ENCODE assay signal across 8 mouse cellular contexts in genomic region chr2:174472407-174472806, GRCm38 (mm10). TPM values are rescaled to one million over a fixed set of nuclear protein-coding genes. Genes with fewer than 3 reads are reported as not detected.
DNase-seq lines count a peak whose midpoint lies in the region; ATAC-seq and TF ChIP-seq lines count a peak whose summit lies in the region.

No protein-coding gene starts in this region.

- no peak for TF ChIP-seq POLR2A in heart, adult 2 months (IDR thresholded peaks at IDR 0.05; ENCODE audit: insufficient read depth, low read depth, low read length)
- no peak for TF ChIP-seq POLR2A in CH12.LX (IDR thresholded peaks at IDR 0.05; ENCODE audit: low read depth, low read length)

- intact Hi-C loops in heart, adult 2 months (cut with DNase I), result loop anchor here (2.0 to 10.0 kb wide), 3 partner anchors 58 to 398 kb away; partner anchors contain the start of genes Nelfcd and Stx16
- intact Hi-C loops in heart, postnatal 36 days (cut with DNase I), result loop anchor here (2.0 to 10.0 kb wide), 4 partner anchors 34 to 398 kb away; partner anchors contain the start of genes Ctsz and Stx16

- H3K79me2 ChIP-seq in heart, adult 2 months (replicated peaks; ENCODE audit: control insufficient read depth, insufficient read depth, low read length), result no peaks in the 10 kb centered on the region
- peaks cover 39% of the 10 kb centered on the region for H3K79me2 ChIP-seq in CH12.LX (replicated peaks; ENCODE audit: control insufficient read depth, extremely low read depth, insufficient read depth, poor library complexity, severe bottlenecking)

- no peaks in the 10 kb centered on the region for H3K27me3 ChIP-seq in heart, adult 2 months (ENCODE audit: control insufficient read depth, insufficient read depth, low read length)
- H3K27me3 ChIP-seq in CH12.LX (replicated peaks), result no peaks in the 10 kb centered on the region
- H3K27me3 ChIP-seq in erythroblast, embryonic 14.5 days (ENCODE audit: control insufficient read depth), result peaks cover 3% of the 10 kb centered on the region; the same call in 1 of the 2 replicates
- H3K27me3 ChIP-seq in limb, embryonic 13.5 days, result no peaks in the 10 kb centered on the region

- TF ChIP-seq CTCF in heart, adult 2 months (IDR thresholded peaks at IDR 0.05), result no peak
- no peak for TF ChIP-seq CTCF in CH12.LX (conservative IDR thresholded peaks at IDR 0.05 in 1 of 2, IDR thresholded peaks at IDR 0.05 in 1 of 2; ENCODE audit: low read depth in 2 of 2, low read length in 2 of 2)

- peak overlapping the region; percentile 84 for H3K4me3 ChIP-seq in heart, adult 2 months
- peak overlapping the region; percentile 81 to 93 (median 82) for H3K4me3 ChIP-seq in CH12.LX (replicated peaks in 1 of 3; ENCODE audit: low read depth in 2 of 3, low read length in 2 of 3, poor library complexity in 1 of 3)
- peak overlapping the region; percentile 89 for H3K4me3 ChIP-seq in erythroblast, embryonic 14.5 days (replicated peaks)
- H3K4me3 ChIP-seq in limb, embryonic 13.5 days, result peak overlapping the region; percentile 79

- DNase-seq in heart, adult 2 months, result no peak
- DNase-seq in heart, postnatal 36 days, result no peak
- peak; percentile 41 for DNase-seq in CH12.LX (ENCODE audit: extremely low read depth)
- DNase-seq in B cell, adult 2 months, result no peak
- no peak for DNase-seq in spleen, postnatal 14 days (ENCODE audit: low spot score in 2 of 2)

- peaks cover 8% of the 10 kb centered on the region for H3K4me1 ChIP-seq in heart, adult 2 months (ENCODE audit: control insufficient read depth, insufficient read depth, low read length)
- H3K4me1 ChIP-seq in CH12.LX (ENCODE audit: control insufficient read depth in 1 of 2, insufficient read depth in 2 of 2), result peaks cover 8 to 52% of the 10 kb centered on the region in 2 experiments
- H3K4me1 ChIP-seq in erythroblast, embryonic 14.5 days (ENCODE audit: control insufficient read depth), result peaks cover 71% of the 10 kb centered on the region
- H3K4me1 ChIP-seq in limb, embryonic 13.5 days, result peaks cover 9% of the 10 kb centered on the region

- H3K9ac ChIP-seq in heart, adult 2 months (ENCODE audit: low read depth, low read length), result peak overlapping the region; percentile 79
- H3K9ac ChIP-seq in CH12.LX (ENCODE audit: insufficient read depth, low read depth), result peak overlapping the region; percentile 85
- peak overlapping the region; percentile 88 for H3K9ac ChIP-seq in limb, embryonic 13.5 days

- no peaks in the 10 kb centered on the region for H3K9me3 ChIP-seq in CH12.LX (replicated peaks; ENCODE audit: low read length)
- H3K9me3 ChIP-seq in erythroblast, embryonic 14.5 days (ENCODE audit: control insufficient read depth, low read length), result no peaks in the 10 kb centered on the region
- H3K9me3 ChIP-seq in limb, embryonic 13.5 days, result no peaks in the 10 kb centered on the region; the same call in 1 of the 2 replicates

- dilution Hi-C loops in CH12.LX (cut with MboI; ENCODE audit: extremely low pct_ligation_motif_present, extremely low pct_unique_long_range_greater_than_20kb, low sequenced_read_pairs), result no loop called here

- no peak for TF ChIP-seq RAD21 in CH12.LX (IDR thresholded peaks at IDR 0.05; ENCODE audit: low read depth, low read length)

- H3K27ac ChIP-seq in heart, adult 2 months, result peak overlapping the region; percentile 90
- peak overlapping the region; percentile 31 for H3K27ac ChIP-seq in CH12.LX (ENCODE audit: insufficient read depth, low read depth)
- H3K27ac ChIP-seq in limb, embryonic 13.5 days, result peak overlapping the region; percentile 44; the same call in 1 of the 2 replicates

- in situ Hi-C loops in CH12.LX (cut with MboI; ENCODE audit: low pct_ligation_motif_present, low pct_unique_long_range_greater_than_20kb, low sequenced_read_pairs), result no loop called here

- 4% methylated on average over 30 of the region's 30 CpGs for WGBS in heart, adult 2 months
- WGBS in limb, embryonic 13.5 days, result 9% methylated on average over 30 of the region's 30 CpGs

- peak overlapping the region; percentile 86 for H3K4me2 ChIP-seq in CH12.LX (ENCODE audit: insufficient read depth, low read depth, poor library complexity, severe bottlenecking)
- peak overlapping the region; percentile 82 for H3K4me2 ChIP-seq in limb, embryonic 13.5 days (replicated peaks)

- ATAC-seq in limb, embryonic 13.5 days (ENCODE audit: low FRiP score, low read depth), result peak; percentile 16; the same call in 1 of the 2 replicates
- ATAC-seq in neutrophil, adult 5-6 weeks (ENCODE audit: extremely low read depth, insufficient number of reproducible peaks, low FRiP score, poor library complexity, severe bottlenecking), result 0 out of 2 replicates have a peak, but pooled peaks have one; percentile 16

- peaks cover 5% of the 10 kb centered on the region; the same call in 1 of the 2 replicates for H3K36me3 ChIP-seq in heart, adult 2 months (ENCODE audit: control insufficient read depth, insufficient read depth, low read length)
- peaks cover 24 to 40% of the 10 kb centered on the region in 2 experiments for H3K36me3 ChIP-seq in CH12.LX (replicated peaks in 1 of 2; ENCODE audit: control insufficient read depth in 1 of 2, insufficient read depth in 1 of 2, low read length in 1 of 2)
- peaks cover 49% of the 10 kb centered on the region for H3K36me3 ChIP-seq in erythroblast, embryonic 14.5 days (ENCODE audit: control insufficient read depth)
- H3K36me3 ChIP-seq in limb, embryonic 13.5 days, result peaks cover 40% of the 10 kb centered on the region

- TF ChIP-seq EP300 in heart, adult 2 months (IDR thresholded peaks at IDR 0.05; ENCODE audit: insufficient read depth, low read depth, low read length), result no peak
- TF ChIP-seq EP300 in CH12.LX (IDR thresholded peaks at IDR 0.05; ENCODE audit: low read length), result no peak

TF ChIP-seq in CH12.LX, 34 proteins besides CTCF, POLR2A, EP300 and RAD21 (continues in another document):
- no peak for TF ChIP-seq ZC3H11A (IDR thresholded peaks at IDR 0.05; ENCODE audit: low read depth, low read length)
- peak; percentile 8 for TF ChIP-seq MXI1 (IDR thresholded peaks at IDR 0.05; ENCODE audit: low read depth, low read length)
- TF ChIP-seq ZNF384 (IDR thresholded peaks at IDR 0.05; ENCODE audit: low read depth, low read length), result no peak
- peak; percentile 66; the same call in 1 of the 2 replicates for TF ChIP-seq MAX (IDR thresholded peaks at IDR 0.05; ENCODE audit: low read length)
- peak; percentile 87 for TF ChIP-seq MYC (IDR thresholded peaks at IDR 0.05; ENCODE audit: low read depth, low read length)
- TF ChIP-seq BHLHE40 (IDR thresholded peaks at IDR 0.05; ENCODE audit: low read depth, low read length), result no peak
- no peak for TF ChIP-seq MAZ (IDR thresholded peaks at IDR 0.05; ENCODE audit: low read depth, low read length)
- TF ChIP-seq ETS1 (conservative IDR thresholded peaks at IDR 0.05; ENCODE audit: low read depth, low read length), result no peak
- no peak for TF ChIP-seq MAFK (IDR thresholded peaks at IDR 0.05; ENCODE audit: insufficient replicate concordance, low read length)
- TF ChIP-seq NELFE (IDR thresholded peaks at IDR 0.05; ENCODE audit: low read depth, low read length), result no peak

RNA-seq across cellular contexts. Expression of gene Prelid3b, which starts 0.5 kb away (rescaled TPM):
- total RNA-seq in heart, adult 2 months (2021), result 10 to 100 TPM; 53.1 to 57.8 TPM
- polyA plus RNA-seq in heart, adult 2 months (2012; rRNA removed), result 58.8 and 87.6 TPM in 2 replicates
- total RNA-seq in heart, postnatal 36 days (2021), result 10 to 100 TPM; 56.5 to 65.8 TPM
- 90.3 and 123 TPM in 2 replicates for total RNA-seq in CH12.LX (2012; rRNA removed)
- 187 TPM in 2 replicates for total RNA-seq in CH12.LX (2014; rRNA removed)
- 179 TPM in 2 replicates for polyA plus RNA-seq in CH12.LX (2012; ENCODE audit: insufficient read length, low read depth)
- polyA plus RNA-seq in erythroblast, embryonic 14.5 days (2012), result 2.9 and 4.6 TPM in 2 replicates
- 108 and 110 TPM in 2 replicates for polyA plus RNA-seq in limb, embryonic 13.5 days (2015; fragmentation: Nextera tagmentation; extraction: Ambion mirVana)
- 77.4 and 85.8 TPM in 2 replicates for total RNA-seq in neutrophil, adult 5-6 weeks (2017)

RNA-seq across cellular contexts. Expression of gene Atp5e, which starts 8.5 kb away (rescaled TPM):
- total RNA-seq in heart, adult 2 months (2021), result 1,000 to 10,000 TPM; 1,426 to 1,687 TPM
- 969 and 1,190 TPM in 2 replicates for polyA plus RNA-seq in heart, adult 2 months (2012; rRNA removed)
- 1,000 to 10,000 TPM; 1,605 to 1,606 TPM for total RNA-seq in heart, postnatal 36 days (2021)
- total RNA-seq in CH12.LX (2012; rRNA removed) (699 and 716 TPM in 2 replicates), CH12.LX (2014; rRNA removed) (664 and 673 TPM in 2 replicates)
- 251 and 338 TPM in 2 replicates for polyA plus RNA-seq in CH12.LX (2012; ENCODE audit: insufficient read length, low read depth)
- polyA plus RNA-seq in erythroblast, embryonic 14.5 days (2012), result 23.3 and 35.9 TPM in 2 replicates
- 765 and 779 TPM in 2 replicates for polyA plus RNA-seq in limb, embryonic 13.5 days (2015; fragmentation: Nextera tagmentation; extraction: Ambion mirVana)
- 208 and 251 TPM in 2 replicates for total RNA-seq in neutrophil, adult 5-6 weeks (2017)

RNA-seq across cellular contexts. Expression of gene Tubb1, which starts 21.9 kb away (rescaled TPM):
- 10 to 100 TPM in 1 of 2 experiments, 1 to 10 TPM in 1; 4.1 to 21.4 TPM for total RNA-seq in heart, adult 2 months (2021)
- 6.8 and 9.7 TPM in 2 replicates for polyA plus RNA-seq in heart, adult 2 months (2012; rRNA removed)
- total RNA-seq in heart, postnatal 36 days (2021), result 1 to 10 TPM; 3.8 to 4.1 TPM
- not detected in 2 replicates for total RNA-seq in CH12.LX (2012; rRNA removed)
- total RNA-seq in CH12.LX (2014; rRNA removed), result not detected in 2 replicates
- not detected in 2 replicates for polyA plus RNA-seq in CH12.LX (2012; ENCODE audit: insufficient read length, low read depth)
- polyA plus RNA-seq in erythroblast, embryonic 14.5 days (2012), result 0.27 and 0.31 TPM in 2 replicates
- polyA plus RNA-seq in limb, embryonic 13.5 days (2015; fragmentation: Nextera tagmentation; extraction: Ambion mirVana), result 2.2 and 3.1 TPM in 2 replicates
- 61.8 and 71.5 TPM in 2 replicates for total RNA-seq in neutrophil, adult 5-6 weeks (2017)

RNA-seq across cellular contexts. Expression of gene Ctsz, which starts 33.6 kb away (rescaled TPM):
- 10 to 100 TPM; 31.1 to 34.4 TPM for total RNA-seq in heart, adult 2 months (2021)
- polyA plus RNA-seq in heart, adult 2 months (2012; rRNA removed), result 49.5 and 59.5 TPM in 2 replicates
- 10 to 100 TPM; 33.9 to 36.0 TPM for total RNA-seq in heart, postnatal 36 days (2021)
- total RNA-seq in CH12.LX (2012; rRNA removed) (417 and 423 TPM in 2 replicates), CH12.LX (2014; rRNA removed) (135 and 141 TPM in 2 replicates)
- 219 and 264 TPM in 2 replicates for polyA plus RNA-seq in CH12.LX (2012; ENCODE audit: insufficient read length, low read depth)
- polyA plus RNA-seq in erythroblast, embryonic 14.5 days (2012), result 4.4 and 5.8 TPM in 2 replicates
- polyA plus RNA-seq in limb, embryonic 13.5 days (2015; fragmentation: Nextera tagmentation; extraction: Ambion mirVana), result 166 and 177 TPM in 2 replicates
- total RNA-seq in neutrophil, adult 5-6 weeks (2017), result 194 and 214 TPM in 2 replicates

RNA-seq across cellular contexts. Expression of gene Nelfcd, which starts 56.8 kb away (rescaled TPM):
- 10 to 100 TPM; 26.5 to 30.3 TPM for total RNA-seq in heart, adult 2 months (2021)
- polyA plus RNA-seq in heart, adult 2 months (2012; rRNA removed), result 38.1 and 47.5 TPM in 2 replicates
- total RNA-seq in heart, postnatal 36 days (2021), result 10 to 100 TPM; 29.3 to 31.4 TPM
- total RNA-seq in CH12.LX (2012; rRNA removed), result 44.6 and 45.2 TPM in 2 replicates
- total RNA-seq in CH12.LX (2014; rRNA removed), result 39.1 and 41.5 TPM in 2 replicates
- 50.5 and 52.3 TPM in 2 replicates for polyA plus RNA-seq in CH12.LX (2012; ENCODE audit: insufficient read length, low read depth)
- polyA plus RNA-seq in erythroblast, embryonic 14.5 days (2012), result 8.3 and 8.7 TPM in 2 replicates
- polyA plus RNA-seq in limb, embryonic 13.5 days (2015; fragmentation: Nextera tagmentation; extraction: Ambion mirVana), result 144 and 148 TPM in 2 replicates
- total RNA-seq in neutrophil, adult 5-6 weeks (2017), result 41.5 and 43.4 TPM in 2 replicates

Comparison
In these comparisons a context has a peak if more than half of its experiments do, and no peak if none do; other contexts are left out.
1. H3K27ac ChIP-seq: peak in every context shown above with its lines; median percentile 90 in heart, adult 2 months; 44 in limb, embryonic 13.5 days; 31 in CH12.LX.
2. RNA of gene Tubb1, which starts 21.9 kb away (total RNA-seq): 61.8 to 71.5 TPM in neutrophil, adult 5-6 weeks, 4.1 to 21.4 TPM in heart, adult 2 months and 3.8 to 4.1 TPM in heart, postnatal 36 days; not detected in CH12.LX; every median in the first group is over 4 times any median in the second.
3. Peak in every context shown above with its lines, with median percentiles within 50 percentile points of each other: H3K4me3 ChIP-seq and H3K9ac ChIP-seq.